Mouse (Mus musculus): ENCODE results near the gene Rilp. TPM values are rescaled to one million over a fixed set of nuclear protein-coding genes. Genes with fewer than 3 reads are reported as not detected.

Rilp gene
- total RNA-seq (2014; fragmentation: Nextera tagmentation) (1.1 and 1.2 TPM in 2 replicates), total RNA-seq (2017) (0.29 and 0.49 TPM in 2 replicates), polyA plus RNA-seq (2012) (0.18 and 0.25 TPM in 2 replicates)

GRCm38 (mm10) chr11:75509741-75510626 lies at the start of gene Rilp:
Gene Rilp (plus strand): TSS chr11:75510094.
- DNase-seq (ENCODE audit: low spot score) (peak; percentile 62), ATAC-seq (ENCODE audit: extremely low read depth, insufficient number of reproducible peaks, low FRiP score, poor library complexity, severe bottlenecking) (no peak)
- no peak for TF ChIP-seq TAL1 (conservative IDR thresholded peaks at IDR 0.05; ENCODE audit: low read depth, low read length)
- TF ChIP-seq GATA1 (IDR thresholded peaks at IDR 0.05; ENCODE audit: borderline replicate concordance, low read length): no peak
- Histone ChIP-seq H3K9me3 (replicated peaks) (no peaks in the 10 kb centered on the region), H3K36me3 (replicated peaks) (peaks cover 78% of the 10 kb centered on the region), H3K4me3 (ENCODE audit: low read depth, low read length) (peak within 1 kb of the TSS; percentile 70), H3K27me3 (ENCODE audit: insufficient read depth, low read length) (peaks cover 9% of the 10 kb centered on the region; the same call in 1 of the 2 replicates), H3K4me1 (ENCODE audit: insufficient read depth, low read depth, low read length) (peaks cover 32% of the 10 kb centered on the region)

GRCm38 (mm10) chr11:75460103-75460843 lies 49.6 kb upstream of the Rilp start:
- ATAC-seq (ENCODE audit: extremely low read depth, insufficient number of reproducible peaks, low FRiP score, poor library complexity, severe bottlenecking): peak; percentile 35; the same call in 1 of the 2 replicates
- no peaks in the 10 kb centered on the region for H3K27me3 ChIP-seq (ENCODE audit: insufficient read depth, low read length)
- DNase-seq (ENCODE audit: low spot score): peak; percentile 84
- peaks cover 15% of the 10 kb centered on the region for H3K36me3 ChIP-seq (replicated peaks)
- H3K4me1 ChIP-seq (ENCODE audit: insufficient read depth, low read depth, low read length): peaks cover 85% of the 10 kb centered on the region
- TF ChIP-seq GATA2 (IDR thresholded peaks at IDR 0.05; ENCODE audit: borderline replicate concordance, low read depth, low read length) (no peak), TAL1 (conservative IDR thresholded peaks at IDR 0.05; ENCODE audit: low read depth, low read length) (no peak)
- H3K4me3 ChIP-seq (ENCODE audit: low read depth, low read length): peak overlapping the region; percentile 80
- no peaks in the 10 kb centered on the region for H3K9me3 ChIP-seq (replicated peaks)

- Histone ChIP-seq H3K27me3 (ENCODE audit: insufficient read depth, low read length) (no peaks in the 10 kb centered on the region), H3K36me3 (replicated peaks) (peaks cover 22% of the 10 kb centered on the region), H3K4me3 (ENCODE audit: low read depth, low read length) (peak within 1 kb of the TSS; percentile 80), H3K4me1 (ENCODE audit: insufficient read depth, low read depth, low read length) (peaks cover 80% of the 10 kb centered on the region), H3K9me3 (replicated peaks) (no peaks in the 10 kb centered on the region)
- peak; percentile 85 for ATAC-seq (ENCODE audit: extremely low read depth, insufficient number of reproducible peaks, low FRiP score, poor library complexity, severe bottlenecking)
- no peak for TF ChIP-seq GATA2 (IDR thresholded peaks at IDR 0.05; ENCODE audit: borderline replicate concordance, low read depth, low read length)
- TF ChIP-seq TAL1 (conservative IDR thresholded peaks at IDR 0.05; ENCODE audit: low read depth, low read length): no peak
- no peak for TF ChIP-seq GATA1 (IDR thresholded peaks at IDR 0.05; ENCODE audit: borderline replicate concordance, low read length)
- no peak for TF ChIP-seq CTCF (IDR thresholded peaks at IDR 0.05; ENCODE audit: low read depth, low read length)
- TF ChIP-seq POLR2AphosphoS5 (IDR thresholded peaks at IDR 0.05; ENCODE audit: insufficient replicate concordance, low read depth, low read length): no peak
- peak; percentile 94 for DNase-seq (ENCODE audit: low spot score)
Measured at GRCm38 (mm10) chr11:75460844-75461742, 48.8 kb upstream of the Rilp start, which contains the start of gene Tlcd2. Gene Tlcd2 (plus strand): TSS chr11:75461715.

- ATAC-seq (ENCODE audit: extremely low read depth, insufficient number of reproducible peaks, low FRiP score, poor library complexity, severe bottlenecking) (no peak), DNase-seq (ENCODE audit: low spot score) (no peak)
- H3K9me3 ChIP-seq (replicated peaks): peaks cover 2% of the 10 kb centered on the region; the same call in 1 of the 2 replicates
- peak overlapping the region; percentile 80 for H3K4me3 ChIP-seq (ENCODE audit: low read depth, low read length)
- no peak for TF ChIP-seq TAL1 (conservative IDR thresholded peaks at IDR 0.05; ENCODE audit: low read depth, low read length)
- H3K4me1 ChIP-seq (ENCODE audit: insufficient read depth, low read depth, low read length): peaks cover 74% of the 10 kb centered on the region
- H3K27me3 ChIP-seq (ENCODE audit: insufficient read depth, low read length): no peaks in the 10 kb centered on the region
- peaks cover 24% of the 10 kb centered on the region for H3K36me3 ChIP-seq (replicated peaks)
Measured at GRCm38 (mm10) chr11:75461743-75462252, 48.1 kb upstream of the Rilp start.

GRCm38 (mm10) chr11:75462253-75462783 lies 47.6 kb upstream of the Rilp start:
- Histone ChIP-seq H3K4me3 (ENCODE audit: low read depth, low read length) (peak overlapping the region; percentile 80), H3K27me3 (ENCODE audit: insufficient read depth, low read length) (no peaks in the 10 kb centered on the region), H3K4me1 (ENCODE audit: insufficient read depth, low read depth, low read length) (peaks cover 70% of the 10 kb centered on the region), H3K9me3 (replicated peaks) (peaks cover 3% of the 10 kb centered on the region; the same call in 1 of the 2 replicates), H3K36me3 (replicated peaks) (peaks cover 25% of the 10 kb centered on the region)
- TF ChIP-seq POLR2AphosphoS5 (IDR thresholded peaks at IDR 0.05; ENCODE audit: insufficient replicate concordance, low read depth, low read length) (no peak), GATA2 (IDR thresholded peaks at IDR 0.05; ENCODE audit: borderline replicate concordance, low read depth, low read length) (no peak), TAL1 (conservative IDR thresholded peaks at IDR 0.05; ENCODE audit: low read depth, low read length) (no peak), GATA1 (IDR thresholded peaks at IDR 0.05; ENCODE audit: borderline replicate concordance, low read length) (no peak), CTCF (IDR thresholded peaks at IDR 0.05; ENCODE audit: low read depth, low read length) (no peak)
- peak; percentile 63 for DNase-seq (ENCODE audit: low spot score)
- no peak for ATAC-seq (ENCODE audit: extremely low read depth, insufficient number of reproducible peaks, low FRiP score, poor library complexity, severe bottlenecking)

Measured in G1E (cell line).